Mouse (Mus musculus) frontal cortex, postnatal 25 days (tissue): ENCODE measurements around the gene Megf11.
"Not testable (repeated sequence)": the region's sequence is repeated elsewhere in the genome, so short reads cannot be mapped to it uniquely, and the experiment has no call there.

ENCODE experiments used
- DNase-seq, 2 experiments: peaks; one replicate each; pipeline ENCODE4 v3.0.0; 2022; ENCODE audit warnings: low spot score in 2 of 2

The Megf11 gene

GRCm38 (mm10) chr9:64645462-64645861 lies 260.0 kb downstream of the Megf11 start:
- no peak for DNase-seq

DNA sequence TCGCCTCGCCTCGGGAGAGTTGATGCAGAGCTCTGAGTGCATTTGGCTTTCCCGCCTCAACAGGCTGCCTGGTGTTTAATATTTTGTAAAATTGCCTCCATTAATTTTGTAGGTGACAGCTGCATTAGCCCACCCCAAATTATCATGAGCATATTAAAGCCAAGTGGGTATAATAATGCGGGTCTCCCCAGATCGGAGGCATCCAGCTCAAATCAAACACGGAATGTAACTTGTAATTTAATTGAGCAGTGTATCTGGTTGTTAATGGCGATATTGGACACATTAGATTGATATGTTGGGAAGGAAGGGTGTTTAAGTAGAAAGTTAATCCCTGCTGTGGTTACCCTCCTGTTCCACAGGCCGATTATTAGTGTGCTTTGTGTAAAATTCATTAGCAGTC lies 264.0 kb downstream of the Megf11 start:
- no peak for DNase-seq

- no peak for DNase-seq
Observed at GRCm38 (mm10) chr9:64649892-64650291, 264.5 kb downstream of the Megf11 start.

DNA sequence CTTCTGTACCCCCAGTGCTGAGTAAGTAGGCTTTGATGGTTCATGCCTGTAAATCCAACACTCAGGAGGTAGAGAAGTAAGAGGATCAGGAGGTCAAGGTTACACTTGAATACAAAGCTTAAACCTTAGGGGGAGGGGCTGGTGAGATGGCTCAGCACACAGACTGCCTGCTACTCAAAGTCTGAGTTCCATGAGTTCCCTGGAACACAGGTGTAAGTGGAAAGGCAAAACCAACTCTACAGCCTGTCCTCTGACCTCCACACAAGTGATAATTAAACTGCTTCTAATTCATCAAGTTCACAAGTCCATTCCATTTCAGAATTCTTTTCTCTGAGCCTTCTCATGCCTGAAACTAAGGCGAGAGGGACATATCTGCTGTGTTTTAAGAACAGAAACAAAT lies 265.8 kb downstream of the Megf11 start:
- DNase-seq = no peak

- no peak for DNase-seq
Observed at GRCm38 (mm10) chr9:64651689-64652088, 266.3 kb downstream of the Megf11 start.

DNA sequence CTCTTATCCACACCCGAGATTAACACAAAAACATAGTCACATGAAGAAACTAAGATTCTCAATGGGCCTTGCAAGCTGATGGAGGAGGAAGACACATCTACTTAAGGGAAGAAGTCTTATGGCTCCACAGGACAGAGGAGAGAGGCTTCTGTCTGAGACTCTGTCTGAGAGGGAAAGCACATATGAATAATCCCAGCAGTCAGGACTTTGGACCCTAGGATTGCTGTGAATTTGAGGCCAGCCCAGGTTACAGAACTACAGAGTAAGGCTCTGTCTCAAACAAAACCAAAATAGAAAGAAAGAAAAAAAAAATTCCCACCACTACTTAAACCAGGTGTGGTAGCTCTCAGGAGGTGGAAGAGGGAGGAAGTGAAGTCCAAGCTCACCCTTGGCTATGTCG lies 266.7 kb downstream of the Megf11 start:
- no peak for DNase-seq

GRCm38 (mm10) chr9:64652841-64653361 lies 267.5 kb downstream of the Megf11 start:
- DNase-seq = no peak

DNA sequence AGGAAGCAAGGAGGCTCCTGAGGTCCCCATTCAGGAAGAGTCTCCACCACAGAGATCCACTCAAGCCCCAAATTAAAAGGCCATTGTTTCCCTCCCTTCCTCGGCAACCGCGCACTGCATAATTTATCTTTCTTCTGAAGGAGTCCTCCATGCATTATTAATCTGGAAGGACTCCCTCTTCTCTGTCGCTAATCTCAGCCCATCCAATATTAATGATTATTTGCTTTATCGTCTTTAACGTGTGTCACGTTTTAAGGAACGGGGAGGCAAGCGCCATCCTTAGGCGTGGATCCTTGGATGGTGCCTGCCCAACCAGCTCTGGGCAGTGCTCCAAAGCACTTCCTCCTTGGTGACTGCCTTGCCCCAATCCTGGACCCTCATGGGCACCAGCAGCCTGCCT lies 269.3 kb downstream of the Megf11 start:
- DNase-seq = no peak

- no peak for DNase-seq
Observed at GRCm38 (mm10) chr9:64656613-64657012, 271.2 kb downstream of the Megf11 start.

DNA sequence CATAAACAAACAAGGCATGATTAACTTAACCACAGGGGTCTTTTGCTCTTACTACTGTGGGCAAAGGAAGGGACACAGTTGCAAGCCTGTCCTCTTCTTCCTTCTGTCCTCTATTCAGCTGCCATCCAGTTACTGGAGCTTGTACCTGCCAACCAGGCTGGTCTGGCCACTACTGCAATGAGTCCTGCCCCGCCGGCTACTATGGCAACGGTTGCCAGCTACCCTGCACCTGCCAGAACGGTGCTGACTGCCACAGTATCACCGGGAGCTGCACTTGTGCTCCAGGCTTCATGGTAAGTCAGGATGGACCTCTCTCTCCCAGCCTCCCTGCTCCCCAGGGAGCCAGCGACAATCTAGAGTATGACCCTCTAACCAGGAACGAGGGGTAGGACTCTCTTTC lies 274.8 kb downstream of the Megf11 start:
- no peak for DNase-seq

- DNase-seq = no peak
Observed at GRCm38 (mm10) chr9:64664612-64665011, 279.2 kb downstream of the Megf11 start.

DNA sequence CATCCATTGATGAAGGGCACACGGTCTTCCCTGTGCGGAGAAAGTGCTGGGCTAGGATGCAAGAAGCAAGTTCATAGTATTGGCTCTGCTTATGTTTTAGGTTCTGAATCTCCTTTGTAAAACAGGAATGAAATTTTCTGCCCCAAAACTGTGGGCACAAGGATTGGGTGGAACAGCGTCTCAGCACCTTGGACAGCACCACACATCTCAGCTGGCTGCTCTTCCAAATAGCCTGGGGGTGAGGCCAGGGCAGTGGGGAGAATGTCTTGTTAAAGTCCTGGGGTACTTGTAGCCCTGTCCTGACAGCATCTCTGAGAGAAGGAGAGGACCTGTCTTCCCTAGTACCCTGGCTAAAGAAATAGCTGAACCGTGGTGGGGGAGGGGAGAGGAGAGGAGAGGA lies 281.1 kb downstream of the Megf11 start:
- no peak for DNase-seq

GRCm38 (mm10) chr9:64667513-64667912 lies 282.1 kb downstream of the Megf11 start:
- no peak for DNase-seq

DNA sequence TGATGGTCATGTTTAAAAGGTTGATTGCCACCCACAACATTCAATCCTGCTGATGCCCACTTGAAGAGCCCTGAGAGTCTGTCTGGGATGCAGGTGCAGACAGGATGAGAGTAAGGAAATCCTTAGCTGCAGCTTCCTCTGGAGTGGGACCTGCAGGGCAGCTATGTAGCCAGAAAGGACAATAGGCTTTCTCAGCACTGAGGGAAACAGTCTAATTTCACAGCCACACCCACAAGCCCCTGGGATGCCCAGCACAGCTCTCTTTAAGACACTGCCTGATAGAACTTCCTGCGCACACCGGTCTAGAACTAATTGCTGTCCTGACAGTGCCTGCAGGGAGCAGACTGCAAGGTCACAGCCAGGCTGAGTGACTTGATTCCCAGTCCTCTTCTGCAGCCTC lies 282.6 kb downstream of the Megf11 start:
- no peak for DNase-seq

DNA sequence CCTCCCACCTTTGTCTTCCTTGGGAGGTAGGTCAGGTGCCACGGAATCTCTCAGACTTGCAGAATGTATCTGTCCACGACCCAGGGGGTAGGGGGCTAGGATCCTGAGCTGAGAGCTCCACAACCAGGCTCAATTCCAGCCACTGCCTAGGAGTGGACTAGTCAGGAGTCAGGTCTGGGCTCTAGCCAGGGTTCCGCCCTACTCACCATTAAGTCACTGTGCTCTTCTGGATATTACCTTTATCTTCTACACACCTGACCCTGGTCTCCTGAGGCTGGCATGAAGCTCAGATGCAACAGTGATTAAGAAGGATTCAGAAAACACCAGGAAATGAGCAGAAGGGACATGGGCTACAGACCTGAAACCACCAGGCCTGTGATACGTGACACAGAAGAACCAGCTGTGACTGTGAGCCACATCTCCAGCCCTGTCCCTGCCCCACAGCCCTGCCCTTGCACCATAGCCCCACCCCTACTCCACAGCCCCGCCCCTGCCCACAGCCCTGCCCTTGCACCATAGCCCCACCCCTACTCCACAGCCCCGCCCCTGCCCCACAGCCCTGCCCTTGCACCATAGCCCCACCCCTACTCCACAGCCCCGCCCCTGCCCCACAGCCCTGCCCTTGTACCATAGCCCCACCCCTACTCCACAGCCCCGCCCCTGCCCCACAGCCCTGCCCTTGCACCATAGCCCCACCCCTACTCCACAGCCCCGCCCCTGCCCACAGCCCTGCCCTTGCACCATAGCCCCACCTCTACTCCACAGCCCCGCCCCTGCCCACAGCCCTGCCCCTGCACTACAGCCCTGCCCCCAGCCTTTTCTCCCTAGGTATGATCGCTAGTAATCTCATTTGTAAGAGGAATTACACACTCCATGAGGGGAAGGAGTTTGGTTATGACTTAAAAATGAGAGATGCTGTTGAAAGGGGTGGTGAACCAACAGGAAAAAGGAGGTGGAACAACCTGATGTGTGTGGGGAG lies 286.2 kb downstream of the Megf11 start:
- DNase-seq = not testable (repeated sequence)

- DNase-seq = no peak
Observed at GRCm38 (mm10) chr9:64687122-64688014, 301.9 kb downstream of the Megf11 start.

DNA sequence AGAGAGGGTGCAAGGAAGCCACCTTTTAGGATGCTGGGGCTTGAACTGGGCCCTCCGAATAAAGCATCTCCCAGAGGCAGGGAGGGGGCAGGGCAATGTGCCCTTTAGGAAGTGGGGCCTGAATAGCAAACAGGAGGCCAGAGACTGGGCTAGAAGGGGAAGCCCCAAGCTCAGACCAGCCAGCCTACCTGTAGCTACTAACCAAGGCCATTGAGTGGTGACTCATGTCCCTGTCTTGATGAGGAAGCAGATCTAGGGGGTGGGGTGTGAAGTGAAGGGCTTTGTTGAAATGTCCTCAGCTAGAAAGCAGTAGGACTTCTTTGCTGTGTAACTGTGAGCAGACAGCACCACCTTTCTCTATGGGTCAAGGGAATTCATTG lies 302.6 kb downstream of the Megf11 start:
- DNase-seq = no peak

- no peak for DNase-seq
Observed at GRCm38 (mm10) chr9:64690771-64691170, 305.3 kb downstream of the Megf11 start.

DNA sequence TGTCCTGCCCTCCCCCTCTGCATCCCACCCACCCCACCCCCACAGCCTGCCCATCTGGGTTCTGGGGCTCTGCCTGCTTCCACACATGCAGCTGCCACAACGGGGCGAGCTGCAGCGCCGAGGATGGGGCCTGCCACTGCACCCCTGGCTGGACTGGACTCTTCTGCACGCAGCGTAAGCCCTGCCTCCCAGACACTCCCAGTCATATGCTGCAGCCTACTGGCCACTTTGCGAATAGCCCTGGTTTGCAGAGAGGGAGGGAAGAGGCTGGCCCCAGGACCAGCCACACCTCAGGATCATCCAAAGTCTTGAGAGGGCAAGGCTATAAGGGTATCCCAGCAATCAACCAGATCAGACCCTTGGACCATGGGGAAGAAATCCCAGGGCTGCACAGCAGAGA lies 305.8 kb downstream of the Megf11 start:
- DNase-seq = peak in 1 of 2 experiments; percentile 26

DNA sequence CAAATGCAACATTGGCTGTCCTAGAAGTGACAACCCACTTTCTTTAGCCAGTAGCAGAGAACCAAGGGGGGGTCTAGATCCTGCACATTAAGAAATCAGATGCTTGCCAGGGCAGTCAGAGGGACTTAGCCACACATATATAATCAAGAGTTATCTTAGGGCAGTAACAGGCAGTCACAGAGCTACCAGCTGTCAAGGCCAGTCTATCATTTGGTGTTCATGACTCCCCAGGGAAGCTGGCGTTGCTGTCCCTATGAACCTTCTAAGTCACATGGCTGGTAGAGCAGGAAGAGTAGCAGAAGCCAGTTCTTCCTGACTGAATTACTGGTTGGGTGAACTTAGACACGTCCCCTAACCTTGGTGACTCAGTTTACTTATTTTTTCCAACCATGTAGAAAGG lies 307.7 kb downstream of the Megf11 start:
- no peak for DNase-seq

GRCm38 (mm10) chr9:64695266-64695665 lies 309.8 kb downstream of the Megf11 start:
- no peak for DNase-seq

- no peak for DNase-seq
Observed at GRCm38 (mm10) chr9:64696404-64696803, 311.0 kb downstream of the Megf11 start.
